Mouse (Mus musculus) kidney, adult 2 months (tissue): ENCODE measurements around the gene Micu1. TPM values are rescaled to one million over a fixed set of nuclear protein-coding genes. Genes with fewer than 3 reads are reported as not detected.

Experiments used
- DNase-seq: peaks from one replicate; pipeline ENCODE4 v3.0.0; 2021
- H3K27ac ChIP-seq: fragments of 200-500 bp; 2 replicates; pipeline ENCODE4 v1.5.1; 2012; ENCODE audit warnings: low read depth, low read length, control low read depth, inconsistent platforms; ENCODE audit not compliant: insufficient read depth
- H3K27me3 ChIP-seq: fragments of 200-500 bp; replicated peaks from 2 replicates; pipeline ENCODE4 v1.6.1; 2012; ENCODE audit warnings: mild to moderate bottlenecking, moderate library complexity, low read length, inconsistent platforms; ENCODE audit not compliant: control insufficient read depth, insufficient read depth
- H3K36me3 ChIP-seq: fragments of 200-500 bp; 2 replicates; pipeline ENCODE4 v1.6.1; 2012; ENCODE audit warnings: mild to moderate bottlenecking, moderate library complexity, low read length, inconsistent platforms; ENCODE audit not compliant: control insufficient read depth, insufficient read depth
- H3K4me1 ChIP-seq: fragments of 200-500 bp; 2 replicates; pipeline ENCODE4 v1.6.1; 2011; ENCODE audit warnings: low read length; ENCODE audit not compliant: control insufficient read depth, insufficient read depth
- H3K4me3 ChIP-seq: fragments of 200-500 bp; 2 replicates; pipeline ENCODE4 v1.5.1; 2011; ENCODE audit warnings: mild to moderate bottlenecking, low read depth, low read length, control low read depth; ENCODE audit not compliant: insufficient read depth
- CTCF ChIP-seq: fragments of 200-500 bp; conservative IDR thresholded peaks from 2 replicates; pipeline ENCODE4 v1.5.1; 2011; ENCODE audit warnings: low read depth, mild to moderate bottlenecking, control low read depth, low read length, moderate library complexity, mixed read lengths; ENCODE audit not compliant: insufficient read depth, insufficient read length
- POLR2A ChIP-seq: fragments of 200-500 bp; IDR thresholded peaks from one replicate; pipeline ENCODE4 v1.6.1; 2011; ENCODE audit warnings: low read depth, low read length, control low read depth
- WGBS: fragments of 180-500 bp; shearing (Covaris S2); methylation state at CpG from one replicate; pipeline ENCODE4 v1.1.7; 2018; 5-methylcytosine and 5-hydroxymethylcytosine counted together
- polyA plus RNA-seq: library from polyadenylated mRNA; depleted of rRNA; stranded (reverse); fragments of >200 nt; gene quantifications from 2 replicates; pipeline ENCODE4 v1.2.3, GENCODE M21; 2012

Gene Micu1
- polyA plus RNA-seq, 1 experiment, result 59.0 TPM

GRCm38 (mm10) chr10:59774141-59774534, 71.9 kb downstream of the Micu1 start:
- no peak for TF ChIP-seq CTCF
- TF ChIP-seq POLR2A, result no peak
- 88% methylated on average over 3 of the region's 3 CpGs for WGBS
- DNase-seq, result no peak

GRCm38 (mm10) chr10:59777246-59777645, 75.0 kb downstream of the Micu1 start:
- H3K27me3 ChIP-seq, result no peaks in the 10 kb centered on the region
- WGBS, result 83% methylated on average over 3 of the region's 3 CpGs
- TF ChIP-seq POLR2A (no peak), CTCF (no peak)

More at GRCm38 (mm10) chr10:59774141-59774534, 71.9 kb downstream of the Micu1 start:
- H3K4me1 ChIP-seq, result peaks cover under 1% of the 10 kb centered on the region; the same call in 1 of the 2 replicates
- no peaks in the 10 kb centered on the region for H3K27me3 ChIP-seq
- H3K36me3 ChIP-seq, result no peaks in the 10 kb centered on the region
- no peak overlapping the region for H3K27ac ChIP-seq
- H3K4me3 ChIP-seq, result no peak overlapping the region

GRCm38 (mm10) chr10:59778137-59778710, 75.9 kb downstream of the Micu1 start:
- Histone ChIP-seq H3K4me1 (no peaks in the 10 kb centered on the region), H3K27me3 (no peaks in the 10 kb centered on the region), H3K36me3 (no peaks in the 10 kb centered on the region), H3K27ac (no peak overlapping the region), H3K4me3 (no peak overlapping the region)
- WGBS, result 94% methylated on average over 4 of the region's 4 CpGs
- DNase-seq, result no peak
- TF ChIP-seq POLR2A (no peak), CTCF (no peak)

More at GRCm38 (mm10) chr10:59777246-59777645, 75.0 kb downstream of the Micu1 start:
- Histone ChIP-seq H3K4me1 (no peaks in the 10 kb centered on the region), H3K4me3 (no peak overlapping the region), H3K27ac (no peak overlapping the region), H3K36me3 (no peaks in the 10 kb centered on the region)
- DNase-seq, result no peak

GRCm38 (mm10) chr10:59780698-59781097, 78.4 kb downstream of the Micu1 start:
- no peaks in the 10 kb centered on the region for H3K4me1 ChIP-seq
- no peaks in the 10 kb centered on the region for H3K27me3 ChIP-seq
- DNase-seq, result no peak
- no peak overlapping the region for H3K4me3 ChIP-seq
- TF ChIP-seq POLR2A, result no peak
- TF ChIP-seq CTCF, result no peak
- no peak overlapping the region for H3K27ac ChIP-seq
- WGBS, result 59% methylated on average over 3 of the region's 3 CpGs
- H3K36me3 ChIP-seq, result no peaks in the 10 kb centered on the region

GRCm38 (mm10) chr10:59781205-59781931, 79.1 kb downstream of the Micu1 start:
- Histone ChIP-seq H3K36me3 (no peaks in the 10 kb centered on the region), H3K27me3 (no peaks in the 10 kb centered on the region), H3K4me3 (no peak overlapping the region), H3K4me1 (no peaks in the 10 kb centered on the region), H3K27ac (no peak overlapping the region)
- TF ChIP-seq POLR2A (no peak), CTCF (no peak)
- WGBS, result 89% methylated on average over 7 of the region's 7 CpGs
- no peak for DNase-seq

GRCm38 (mm10) chr10:59784731-59785685, 82.7 kb downstream of the Micu1 start:
- Histone ChIP-seq H3K4me1 (no peaks in the 10 kb centered on the region), H3K27ac (no peak overlapping the region), H3K4me3 (no peak overlapping the region), H3K36me3 (no peaks in the 10 kb centered on the region), H3K27me3 (no peaks in the 10 kb centered on the region)
- TF ChIP-seq POLR2A, result no peak
- no peak for TF ChIP-seq CTCF
- 76% methylated on average over 18 of the region's 18 CpGs for WGBS
- DNase-seq, result no peak
